Mouse (Mus musculus) lung, adult 2 months (tissue): ENCODE measurements around the gene Gadd45g.

Source experiments
- CTCF ChIP-seq: fragments of 200-500 bp; IDR thresholded peaks from 2 replicates; pipeline ENCODE4 v1.5.1; 2011; ENCODE audit warnings: mild to moderate bottlenecking, low read length, control low read depth; ENCODE audit not compliant: insufficient read depth
- POLR2A ChIP-seq: fragments of 200-500 bp; IDR thresholded peaks from 2 replicates; pipeline ENCODE4 v1.6.1; 2011; ENCODE audit warnings: low read depth, mild to moderate bottlenecking, control low read depth, low read length, borderline replicate concordance; ENCODE audit errors: extremely low read depth

DNA sequence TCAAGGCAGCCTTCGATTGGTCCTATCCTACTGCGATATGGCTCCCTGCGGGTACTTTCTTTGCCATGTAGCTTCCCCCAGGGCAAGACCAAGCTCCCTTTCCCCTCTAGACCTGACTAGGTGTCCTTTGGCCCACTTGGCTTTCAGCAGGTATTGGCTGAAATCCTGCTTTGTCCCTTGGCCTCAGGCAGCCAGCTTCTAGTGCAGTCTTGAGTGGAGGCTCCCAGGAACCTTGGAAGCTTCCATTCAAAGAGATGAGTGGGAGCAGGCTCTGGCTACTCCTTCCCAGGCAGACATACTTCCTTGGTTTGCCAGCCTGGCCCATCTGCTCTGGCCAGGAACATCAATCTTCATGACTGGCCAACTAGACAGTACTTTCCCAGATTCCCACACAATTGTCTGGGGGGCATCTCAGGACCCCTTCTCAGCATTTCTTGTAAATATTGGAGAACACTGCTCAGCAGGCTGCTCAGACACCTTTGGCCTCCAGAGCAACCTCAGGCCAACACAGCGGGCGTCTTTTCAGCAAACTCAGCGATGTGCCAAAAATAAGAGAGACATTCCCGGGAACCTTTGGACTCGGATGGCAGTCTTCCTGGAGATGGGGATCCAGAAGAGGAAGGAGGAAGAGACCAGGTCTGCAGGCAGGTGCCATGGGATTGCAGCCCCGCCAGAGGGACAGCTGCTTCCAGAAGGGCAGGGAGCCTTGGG is 25.9 kb downstream of the Gadd45g start:
- TF ChIP-seq CTCF (no peak), POLR2A (no peak)
